Mouse (Mus musculus) urinary bladder, adult 18-20 months (tissue): ENCODE measurements around the gene Matn1.

Source experiments
- DNase-seq, 2 experiments: peaks; one replicate each; pipeline ENCODE4 v3.0.0; 2022; ENCODE audit warnings: low spot score in 2 of 2, mixed read lengths in 2 of 2

Matn1 gene

GRCm38 (mm10) chr4:130984416-130985182, 40.4 kb downstream of the Matn1 start:
- DNase-seq, result no peak

DNA sequence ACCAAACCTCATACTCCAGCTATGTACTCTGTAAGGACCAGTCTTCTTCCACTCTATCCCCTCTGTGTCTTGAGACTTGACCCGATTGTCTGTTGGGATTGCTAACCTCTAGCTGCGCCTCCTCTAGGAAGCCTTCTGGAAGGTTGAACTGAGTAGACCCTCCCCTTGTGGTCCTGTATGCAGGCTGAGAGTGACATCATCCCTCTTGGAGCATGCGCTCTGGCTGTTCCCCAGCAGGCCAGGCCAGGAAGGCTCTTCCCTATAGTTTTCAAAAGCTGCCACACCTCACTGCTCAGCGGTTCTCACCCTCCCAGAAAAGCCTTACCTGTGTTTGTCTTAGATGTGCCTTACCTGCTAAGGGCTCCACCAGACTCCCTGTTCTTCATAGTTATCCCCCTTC, 42.9 kb downstream of the Matn1 start:
- no peak for DNase-seq

- no peak for DNase-seq
These were observed 44.1 kb downstream of the Matn1 start for GRCm38 (mm10) chr4:130988219-130988839.

- no peak for DNase-seq
These were observed 45.0 kb downstream of the Matn1 start for GRCm38 (mm10) chr4:130989146-130989545.

GRCm38 (mm10) chr4:130990966-130991365, 46.8 kb downstream of the Matn1 start:
- no peak for DNase-seq

- DNase-seq, result peak; percentile 28 to 66
These were observed 50.4 kb downstream of the Matn1 start for GRCm38 (mm10) chr4:130994556-130994955.

- DNase-seq, result no peak
These were observed 55.8 kb downstream of the Matn1 start for GRCm38 (mm10) chr4:130999744-131000527.

DNA sequence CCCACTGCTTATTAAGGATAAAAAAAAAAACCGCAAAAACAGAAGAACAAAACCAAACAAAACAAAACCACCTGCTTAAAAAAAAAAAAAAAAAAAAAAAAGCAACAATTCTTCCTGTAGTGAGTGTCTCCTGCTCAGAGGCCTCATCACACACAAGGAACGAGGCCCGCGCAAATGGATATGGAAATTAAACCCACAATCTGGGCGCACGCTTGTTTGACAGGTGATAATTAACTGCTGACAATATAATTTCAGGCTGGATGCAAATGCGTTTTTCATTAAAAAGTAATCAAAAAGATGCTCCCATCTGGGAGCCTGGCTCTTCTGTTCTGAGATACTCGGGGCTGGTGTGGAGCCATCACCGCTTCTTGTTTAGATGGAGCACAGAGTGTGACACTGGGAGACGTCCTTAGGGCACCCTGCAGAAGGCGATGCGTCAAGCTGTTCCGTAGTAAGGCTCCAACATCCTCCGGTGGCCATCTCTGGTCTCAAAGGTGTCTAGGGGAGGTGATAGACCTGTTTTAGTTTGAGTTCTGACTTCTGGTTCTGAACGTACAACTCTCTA, 56.5 kb downstream of the Matn1 start:
- DNase-seq, result no peak
